Mouse (Mus musculus) heart, embryonic 14.5 days (tissue): ENCODE measurements at regions not wholly inside any gene's neighbourhood (a gene's known extent, or its start where the extent isn't known, plus 50 kb on each side); places are given as distances from the start of the nearest gene placed in this dataset.

Source experiments
- ATAC-seq: fragments of 200-750 bp; cut with Nextera tagmentation; 2 replicates; pipeline ENCODE4 v1.8.0; 2017; ENCODE audit warnings: low read depth, moderate TSS enrichment; ENCODE audit not compliant: insufficient number of reproducible peaks, insufficient read depth, low FRiP score
- H3K27ac ChIP-seq, 2 experiments: fragments of 200-500 bp in 1 of 2; fragments of 300-500 bp in 1 of 2; sonication (generic) in 1 of 2; replicated peaks in 1 of 2; 2 replicates each; pipeline ENCODE4 v1.5.1; 2012 to 2014; ENCODE audit warnings: low read depth in 2 of 2, low read length in 2 of 2, control low read depth in 1 of 2, mild to moderate bottlenecking in 1 of 2, mixed read lengths in 1 of 2; ENCODE audit not compliant: control insufficient read depth in 1 of 2, insufficient read depth in 1 of 2
- H3K27me3 ChIP-seq: fragments of 300-500 bp; sonication (generic); 2 replicates; pipeline ENCODE4 v1.6.1; 2014; ENCODE audit warnings: mild to moderate bottlenecking, low read length, control low read depth; ENCODE audit not compliant: control insufficient read depth, insufficient read depth
- H3K36me3 ChIP-seq: fragments of 300-500 bp; sonication (generic); 2 replicates; pipeline ENCODE4 v1.6.1; 2014; ENCODE audit warnings: mild to moderate bottlenecking, control low read depth, low read length, mixed read lengths; ENCODE audit not compliant: control insufficient read depth, insufficient read depth
- H3K4me1 ChIP-seq, 2 experiments: fragments of 200-500 bp in 1 of 2; fragments of 300-500 bp in 1 of 2; sonication (generic) in 1 of 2; 2 replicates each; pipeline ENCODE4 v1.6.1; 2012 to 2014; ENCODE audit warnings: low read length in 2 of 2, control low read depth in 1 of 2, mixed read lengths in 1 of 2; ENCODE audit not compliant: control insufficient read depth in 2 of 2, insufficient read depth in 2 of 2
- H3K4me2 ChIP-seq: fragments of 300-500 bp; sonication (generic); 2 replicates; pipeline ENCODE4 v1.6.1; 2014; ENCODE audit warnings: mild to moderate bottlenecking, low read length
- H3K4me3 ChIP-seq, 2 experiments: fragments of 200-500 bp in 1 of 2; fragments of 300-500 bp in 1 of 2; sonication (generic) in 1 of 2; 2 replicates each; pipeline ENCODE4 v1.5.1; 2012 to 2014; ENCODE audit warnings: low read length in 2 of 2, mild to moderate bottlenecking in 2 of 2, control low read depth in 1 of 2, low read depth in 1 of 2, moderate library complexity in 1 of 2; ENCODE audit not compliant: control insufficient read depth in 1 of 2, insufficient read depth in 1 of 2
- H3K9ac ChIP-seq: fragments of 300-500 bp; sonication (generic); 2 replicates; pipeline ENCODE4 v1.6.1; 2014; ENCODE audit warnings: mild to moderate bottlenecking, low read length
- H3K9me3 ChIP-seq: fragments of 300-500 bp; sonication (generic); 2 replicates; pipeline ENCODE4 v1.6.1; 2016; ENCODE audit warnings: low read length, control low read depth; ENCODE audit not compliant: control insufficient read depth
- WGBS: fragments of 180-500 bp; shearing (Covaris S2); extraction: QIAGEN DNeasy Blood & Tissue Kit; methylation state at CpG from one replicate; pipeline ENCODE4 v1.1.7; 2014; 5-methylcytosine and 5-hydroxymethylcytosine counted together

GRCm38 (mm10) chr16:5829071-5829470, 56.1 kb upstream of the Rbfox1 start:
- no peaks in the 10 kb centered on the region for H3K36me3 ChIP-seq
- H3K4me2 ChIP-seq: no peak overlapping the region
- H3K4me3 ChIP-seq: no peak overlapping the region
- H3K27me3 ChIP-seq: no peaks in the 10 kb centered on the region
- H3K9ac ChIP-seq: no peak overlapping the region
- WGBS: 78% methylated on average over 9 of the region's 9 CpGs
- no peaks in the 10 kb centered on the region for H3K4me1 ChIP-seq
- no peak for ATAC-seq
- H3K27ac ChIP-seq: no peak overlapping the region
- no peaks in the 10 kb centered on the region for H3K9me3 ChIP-seq

- H3K9me3 ChIP-seq: no peaks in the 10 kb centered on the region
- 32% methylated on average over 1 of the region's 1 CpGs for WGBS
- no peaks in the 10 kb centered on the region for H3K4me1 ChIP-seq
- no peaks in the 10 kb centered on the region for H3K36me3 ChIP-seq
- H3K4me2 ChIP-seq: no peak overlapping the region
- ATAC-seq: no peak
- no peak overlapping the region for H3K9ac ChIP-seq
- no peak overlapping the region for H3K27ac ChIP-seq
- no peak overlapping the region for H3K4me3 ChIP-seq
- no peaks in the 10 kb centered on the region for H3K27me3 ChIP-seq
These were observed 61.8 kb upstream of the Rbfox1 start for GRCm38 (mm10) chr16:5823316-5823715.

- Histone ChIP-seq H3K36me3 (no peaks in the 10 kb centered on the region), H3K27ac (no peak overlapping the region), H3K9ac (no peak overlapping the region), H3K4me3 (no peak overlapping the region), H3K4me2 (no peak overlapping the region), H3K9me3 (no peaks in the 10 kb centered on the region), H3K27me3 (no peaks in the 10 kb centered on the region), H3K4me1 (no peaks in the 10 kb centered on the region)
- ATAC-seq: no peak
- 60% methylated on average over 3 of the region's 3 CpGs for WGBS
These were observed 68.0 kb upstream of the Rbfox1 start for GRCm38 (mm10) chr16:5817166-5817565.

GRCm38 (mm10) chr16:5812245-5812820, 72.8 kb upstream of the Rbfox1 start:
- no peak for ATAC-seq
- no peaks in the 10 kb centered on the region for H3K4me1 ChIP-seq
- WGBS: 83% methylated on average over 2 of the region's 2 CpGs
- no peak overlapping the region for H3K27ac ChIP-seq
- no peak overlapping the region for H3K9ac ChIP-seq
- no peaks in the 10 kb centered on the region for H3K36me3 ChIP-seq
- no peak overlapping the region for H3K4me2 ChIP-seq
- H3K27me3 ChIP-seq: no peaks in the 10 kb centered on the region
- H3K9me3 ChIP-seq: no peaks in the 10 kb centered on the region
- no peak overlapping the region for H3K4me3 ChIP-seq

GRCm38 (mm10) chr16:5811654-5811992, 73.5 kb upstream of the Rbfox1 start:
- 41% methylated on average over 2 of the region's 2 CpGs for WGBS
- Histone ChIP-seq H3K4me2 (no peak overlapping the region), H3K36me3 (no peaks in the 10 kb centered on the region), H3K4me3 (no peak overlapping the region), H3K4me1 (no peaks in the 10 kb centered on the region), H3K27ac (no peak overlapping the region), H3K27me3 (no peaks in the 10 kb centered on the region), H3K9ac (no peak overlapping the region), H3K9me3 (no peaks in the 10 kb centered on the region)
- ATAC-seq: no peak

GRCm38 (mm10) chr16:5810986-5811653, 74.0 kb upstream of the Rbfox1 start:
- Histone ChIP-seq H3K4me1 (no peaks in the 10 kb centered on the region), H3K36me3 (no peaks in the 10 kb centered on the region), H3K9me3 (no peaks in the 10 kb centered on the region), H3K27me3 (no peaks in the 10 kb centered on the region), H3K4me3 (no peak overlapping the region), H3K4me2 (no peak overlapping the region), H3K9ac (no peak overlapping the region), H3K27ac (no peak overlapping the region)
- WGBS: 39% methylated on average over 10 of the region's 10 CpGs
- ATAC-seq: no peak

- Histone ChIP-seq H3K36me3 (no peaks in the 10 kb centered on the region), H3K9me3 (no peaks in the 10 kb centered on the region), H3K4me3 (no peak overlapping the region), H3K9ac (no peak overlapping the region), H3K4me2 (no peak overlapping the region), H3K27me3 (no peaks in the 10 kb centered on the region), H3K27ac (no peak overlapping the region), H3K4me1 (no peaks in the 10 kb centered on the region)
- WGBS: 72% methylated on average over 7 of the region's 7 CpGs
- ATAC-seq: no peak
These were observed 87.0 kb upstream of the Rbfox1 start for GRCm38 (mm10) chr16:5798188-5798587.

GRCm38 (mm10) chr16:5792216-5792615, 92.9 kb upstream of the Rbfox1 start:
- Histone ChIP-seq H3K9me3 (no peaks in the 10 kb centered on the region), H3K27me3 (no peaks in the 10 kb centered on the region), H3K9ac (no peak overlapping the region), H3K4me3 (no peak overlapping the region), H3K4me1 (no peaks in the 10 kb centered on the region), H3K36me3 (no peaks in the 10 kb centered on the region), H3K27ac (no peak overlapping the region), H3K4me2 (no peak overlapping the region)
- WGBS: 44% methylated on average over 1 of the region's 1 CpGs
- ATAC-seq: no peak
